Mouse (Mus musculus) CH12.LX (cell line): ENCODE measurements around the gene Usp35. TPM values are rescaled to one million over a fixed set of nuclear protein-coding genes. Genes with fewer than 3 reads are reported as not detected.

Experiments
- DNase-seq: peaks from one replicate; pipeline ENCODE4 v3.0.0-alpha.2; 2013; ENCODE audit errors: extremely low read depth
- H3K27ac ChIP-seq: 2 replicates; pipeline ENCODE4 v1.5.1; 2012; ENCODE audit warnings: low read depth, mild to moderate bottlenecking, control low read depth, moderate library complexity; ENCODE audit not compliant: insufficient read depth
- H3K27me3 ChIP-seq: replicated peaks from 2 replicates; pipeline ENCODE3; 2012; ENCODE audit warnings: inconsistent platforms
- H3K36me3 ChIP-seq, 2 experiments: replicated peaks in 1 of 2; 2 replicates each; pipeline versions ENCODE3 to v1.6.1; 2012; ENCODE audit warnings: inconsistent platforms in 1 of 2, low read length in 1 of 2, mild to moderate bottlenecking in 1 of 2, mixed read lengths in 1 of 2, moderate library complexity in 1 of 2; ENCODE audit not compliant: control insufficient read depth in 1 of 2, insufficient read depth in 1 of 2
- H3K4me1 ChIP-seq, 2 experiments: 2 replicates each; pipeline ENCODE4 v1.6.1; 2012; ENCODE audit warnings: inconsistent platforms in 1 of 2, moderate library complexity in 1 of 2; ENCODE audit not compliant: insufficient read depth in 2 of 2, control insufficient read depth in 1 of 2
- H3K4me2 ChIP-seq: 2 replicates; pipeline ENCODE4 v1.6.1; 2012; ENCODE audit warnings: low read depth, mild to moderate bottlenecking, control low read depth; ENCODE audit not compliant: poor library complexity, insufficient read depth, severe bottlenecking
- H3K4me3 ChIP-seq, 3 experiments: fragments of 150-350 bp in 1 of 3; sonication (generic) in 1 of 3; replicated peaks in 1 of 3; 2 replicates each; pipeline versions ENCODE3 to v1.5.1; 2011 to 2012; ENCODE audit warnings: low read depth in 2 of 3, low read length in 2 of 3, mild to moderate bottlenecking in 2 of 3, moderate library complexity in 2 of 3, control low read depth in 1 of 3, improper control_type of control experiment in 1 of 3, inconsistent platforms in 1 of 3, mixed read lengths in 1 of 3; ENCODE audit not compliant: poor library complexity in 1 of 3
- H3K79me2 ChIP-seq: replicated peaks from 2 replicates; pipeline ENCODE4 v1.6.1; 2012; ENCODE audit warnings: mild to moderate bottlenecking, moderate library complexity; ENCODE audit not compliant: control insufficient read depth, poor library complexity, insufficient read depth, severe bottlenecking; ENCODE audit errors: extremely low read depth
- H3K9ac ChIP-seq: 2 replicates; pipeline ENCODE4 v1.6.1; 2012; ENCODE audit warnings: low read depth, mild to moderate bottlenecking, control low read depth, moderate library complexity; ENCODE audit not compliant: insufficient read depth
- H3K9me3 ChIP-seq: replicated peaks from 2 replicates; pipeline ENCODE3; 2012; ENCODE audit warnings: low read length, inconsistent platforms, mixed read lengths
- BHLHE40 ChIP-seq: IDR thresholded peaks from 2 replicates; pipeline ENCODE4 v1.6.1; 2011; ENCODE audit warnings: mild to moderate bottlenecking, low read depth, low read length, improper control_type of control experiment
- ELF1 ChIP-seq: IDR thresholded peaks from 2 replicates; pipeline ENCODE4 v1.6.1; 2014; ENCODE audit warnings: low read depth, mild to moderate bottlenecking, inconsistent platforms, low read length, improper control_type of control experiment
- EP300 ChIP-seq: IDR thresholded peaks from 2 replicates; pipeline ENCODE4 v1.6.1; 2011; ENCODE audit warnings: low read length, improper control_type of control experiment
- ETS1 ChIP-seq: conservative IDR thresholded peaks from 2 replicates; pipeline ENCODE4 v1.6.1; 2012; ENCODE audit warnings: low read depth, mild to moderate bottlenecking, inconsistent platforms, low read length, improper control_type of control experiment, moderate library complexity
- GABPA ChIP-seq: IDR thresholded peaks from 2 replicates; pipeline ENCODE4 v1.6.1; 2012; ENCODE audit warnings: low read depth, low read length, improper control_type of control experiment, inconsistent platforms; ENCODE audit not compliant: insufficient replicate concordance
- JUN ChIP-seq: IDR thresholded peaks from 2 replicates; pipeline ENCODE4 v1.6.1; 2011; ENCODE audit warnings: low read depth, mild to moderate bottlenecking, low read length, improper control_type of control experiment, moderate library complexity; ENCODE audit not compliant: insufficient read depth
- KAT2A ChIP-seq: IDR thresholded peaks from 2 replicates; pipeline ENCODE4 v1.6.1; 2012; ENCODE audit warnings: low read length, improper control_type of control experiment, inconsistent platforms; ENCODE audit not compliant: insufficient replicate concordance
- MXI1 ChIP-seq: IDR thresholded peaks from 2 replicates; pipeline ENCODE4 v1.6.1; 2011; ENCODE audit warnings: mild to moderate bottlenecking, low read depth, low read length, improper control_type of control experiment
- MYC ChIP-seq: IDR thresholded peaks from 2 replicates; pipeline ENCODE4 v1.6.1; 2011; ENCODE audit warnings: low read depth, mild to moderate bottlenecking, improper control_type of control experiment, low read length
- NELFE ChIP-seq: IDR thresholded peaks from 2 replicates; pipeline ENCODE4 v1.6.1; 2011; ENCODE audit warnings: low read depth, low read length, improper control_type of control experiment
- NRF1 ChIP-seq: IDR thresholded peaks from 2 replicates; pipeline ENCODE4 v1.6.1; 2014; ENCODE audit warnings: low read depth, mild to moderate bottlenecking, inconsistent platforms, low read length, improper control_type of control experiment, moderate library complexity
- PAX5 ChIP-seq: IDR thresholded peaks from 2 replicates; pipeline ENCODE4 v1.6.1; 2012; ENCODE audit warnings: low read length, inconsistent platforms, mixed read lengths
- POLR2A ChIP-seq: IDR thresholded peaks from 2 replicates; pipeline ENCODE4 v1.6.1; 2011; ENCODE audit warnings: low read depth, mild to moderate bottlenecking, improper control_type of control experiment, low read length
- SIN3A ChIP-seq: IDR thresholded peaks from 2 replicates; pipeline ENCODE4 v1.6.1; 2012; ENCODE audit warnings: low read length, improper control_type of control experiment, inconsistent platforms
- TCF12 ChIP-seq: IDR thresholded peaks from 2 replicates; pipeline ENCODE4 v1.6.1; 2014; ENCODE audit warnings: low read depth, mild to moderate bottlenecking, inconsistent platforms, low read length, improper control_type of control experiment
- USF2 ChIP-seq: conservative IDR thresholded peaks from 2 replicates; pipeline ENCODE4 v1.6.1; 2011; ENCODE audit warnings: low read depth, low read length, improper control_type of control experiment
- ZKSCAN1 ChIP-seq: IDR thresholded peaks from 2 replicates; pipeline ENCODE4 v1.6.1; 2012; ENCODE audit warnings: low read depth, inconsistent platforms, low read length, improper control_type of control experiment, borderline replicate concordance
- ZNF384 ChIP-seq: IDR thresholded peaks from 2 replicates; pipeline ENCODE4 v1.6.1; 2012; ENCODE audit warnings: low read depth, low read length, improper control_type of control experiment, inconsistent platforms
- dilution Hi-C: fragments of 300-500 bp; cut with MboI; formaldehyde crosslinking; loops from 2 replicates; pipeline ENCODE4 v1.14.3; 2020; ENCODE audit warnings: low sequenced_read_pairs; ENCODE audit not compliant: extremely low pct_unique_long_range_greater_than_20kb, extremely low pct_ligation_motif_present
- in situ Hi-C: fragments of 300-500 bp; cut with MboI; formaldehyde crosslinking; loops from 3 replicates; pipeline ENCODE4 v1.14.3; 2019; ENCODE audit warnings: low sequenced_read_pairs, low pct_ligation_motif_present, low pct_unique_long_range_greater_than_20kb, mixed read lengths
- polyA plus RNA-seq: library from polyadenylated mRNA; unstranded; fragments of >175 nt; gene quantifications from 2 replicates; pipeline ENCODE4 v1.2.1, GENCODE M21; 2012; ENCODE audit warnings: low read depth; ENCODE audit not compliant: insufficient read length
- total RNA-seq, 2 experiments: library from RNA; depleted of rRNA; stranded (reverse); fragments of 300-350 nt in 1 of 2; fragments of >200 nt in 1 of 2; gene quantifications; 2 replicates each; pipeline ENCODE4 v1.2.3; 2012 to 2014

The Usp35 gene
- total and polyA plus RNA-seq, 3 experiments = 1.2 to 1.8 (median 1.3) TPM

DNA sequence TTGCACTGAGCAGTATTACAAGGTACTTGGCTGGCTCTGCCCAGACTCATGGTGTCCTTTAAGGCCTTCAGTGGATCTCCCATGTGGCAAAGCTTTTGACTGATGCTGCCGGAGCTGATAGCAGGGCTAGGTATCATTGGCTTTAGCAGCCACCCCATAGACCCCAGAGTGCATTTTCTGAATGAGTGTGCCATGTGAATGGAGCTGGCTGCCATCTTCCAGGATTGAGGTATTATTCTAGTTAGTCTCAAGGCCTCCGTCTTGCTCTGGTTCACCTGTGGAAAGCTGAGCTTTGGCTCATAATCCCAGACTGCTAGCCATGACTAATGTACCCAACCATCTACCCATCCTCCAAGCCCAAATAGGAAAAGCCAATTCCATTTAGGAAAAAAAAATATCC lies 25.0 kb downstream of the Usp35 start:
- TF ChIP-seq KAT2A = no peak
- TF ChIP-seq ZNF384 = no peak
- TF ChIP-seq JUN = no peak
- TF ChIP-seq, all 38 proteins: peak for 0
- in situ Hi-C loops (no loop called here), dilution Hi-C loops (no loop called here)
- no peak for DNase-seq
- H3K4me1 ChIP-seq = peaks cover 0 to under 1% of the 10 kb centered on the region in 2 experiments; a peak in 1 of 4 replicates
- no peak overlapping the region for H3K4me3 ChIP-seq
- peaks cover 0 to 13% of the 10 kb centered on the region in 2 experiments for H3K36me3 ChIP-seq
- H3K27ac ChIP-seq = no peak overlapping the region
- H3K79me2 ChIP-seq = no peaks in the 10 kb centered on the region
- H3K9ac ChIP-seq = no peak overlapping the region
- no peaks in the 10 kb centered on the region for H3K9me3 ChIP-seq
- H3K27me3 ChIP-seq = no peaks in the 10 kb centered on the region
- no peak overlapping the region for H3K4me2 ChIP-seq

DNA sequence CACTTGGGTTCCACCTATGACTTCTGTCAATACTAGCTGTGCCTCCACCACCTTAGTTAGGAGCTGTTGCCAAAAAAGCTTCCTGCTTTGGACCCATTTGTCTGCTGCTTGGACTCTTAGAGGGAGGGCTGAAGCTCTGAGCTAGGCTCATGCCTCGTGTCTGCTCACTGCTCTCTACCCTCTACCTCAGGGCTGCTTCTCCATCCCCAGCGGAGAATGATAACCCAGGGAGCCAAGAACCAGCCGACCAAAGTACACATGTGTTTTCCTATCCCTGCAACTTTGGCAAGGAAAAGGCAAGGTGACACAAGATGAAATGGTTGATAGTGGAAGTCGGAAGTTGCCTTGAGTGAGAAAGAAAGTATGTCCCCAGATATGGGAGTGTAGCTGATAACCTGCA lies 26.6 kb downstream of the Usp35 start:
- H3K36me3 ChIP-seq = peaks cover 0 to 2% of the 10 kb centered on the region in 2 experiments
- no peaks in the 10 kb centered on the region for H3K27me3 ChIP-seq
- in situ Hi-C loops = no loop called here
- H3K4me2 ChIP-seq = no peak overlapping the region
- H3K4me3 ChIP-seq = no peak overlapping the region
- peaks cover 0 to 15% of the 10 kb centered on the region in 2 experiments; a peak in 1 of 4 replicates for H3K4me1 ChIP-seq
- dilution Hi-C loops = no loop called here
- DNase-seq = no peak
- H3K9ac ChIP-seq = no peak overlapping the region
- no peak overlapping the region for H3K27ac ChIP-seq
- no peaks in the 10 kb centered on the region for H3K79me2 ChIP-seq
- TF ChIP-seq BHLHE40 = no peak
- TF ChIP-seq ELF1 = no peak
- no peak for TF ChIP-seq GABPA
- TF ChIP-seq EP300 = no peak
- TF ChIP-seq MYC = no peak
- no peak for TF ChIP-seq POLR2A
- TF ChIP-seq TCF12 = no peak
- TF ChIP-seq NRF1 = no peak
- no peak for TF ChIP-seq SIN3A
- TF ChIP-seq USF2 = no peak
- TF ChIP-seq NELFE = no peak
- TF ChIP-seq ZKSCAN1 = no peak
- TF ChIP-seq MXI1 = no peak
- no peak for TF ChIP-seq ETS1
- no peak for TF ChIP-seq PAX5
- TF ChIP-seq, all 38 proteins: peak for 0
- H3K9me3 ChIP-seq = no peaks in the 10 kb centered on the region
